Comparison of ENCODE assay signal across 15 mouse cellular contexts in the genomic region with DNA sequence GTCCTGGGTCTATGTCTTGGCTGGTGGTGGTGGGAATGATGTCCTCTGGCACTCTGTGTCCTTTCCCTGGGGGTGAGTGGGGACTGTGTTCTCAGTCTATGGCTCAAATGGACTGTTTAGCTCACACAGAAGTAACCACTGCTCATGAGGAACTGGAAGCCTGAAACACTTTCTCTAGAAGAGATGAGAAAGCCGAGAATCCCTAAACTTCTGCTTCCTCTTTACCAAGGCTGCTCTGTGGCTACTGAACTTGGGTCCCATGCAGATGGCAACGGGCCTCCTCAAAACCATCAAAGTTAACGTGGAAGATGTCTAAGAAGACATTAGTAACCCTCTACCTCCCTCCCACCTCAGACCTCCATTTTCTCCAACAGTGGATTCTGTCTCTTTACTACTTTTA.
"Had no signal": no experiment of that assay in that cellular context is flagged by ENCODE, and none has a peak within 500 bp of the region (broad histone marks: within the 10 kb centered on the region; RNA-seq: fewer than 3 reads in every experiment).

No protein-coding gene starts in this region.

- H3K27ac ChIP-seq: limb, embryonic 15.5 days; liver, embryonic 14.5 days; midbrain, embryonic 15.5 days; neural tube, embryonic 13.5 days had no signal

- H3K9ac ChIP-seq: limb, embryonic 15.5 days; liver, embryonic 14.5 days; midbrain, embryonic 15.5 days; neural tube, embryonic 13.5 days had no signal

- ATAC-seq: intestine, postnatal 0 days had no signal

- H3K4me2 ChIP-seq: limb, embryonic 15.5 days; midbrain, embryonic 11.5 days; midbrain, embryonic 15.5 days; neural tube, embryonic 13.5 days had no signal

- H3K4me3 ChIP-seq: limb, embryonic 15.5 days; megakaryocyte, embryonic 14.5 days; midbrain, embryonic 15.5 days; neural tube, embryonic 13.5 days had no signal

- H3K27me3 ChIP-seq: limb, embryonic 15.5 days; midbrain, embryonic 15.5 days; neural tube, embryonic 13.5 days had no signal

- H3K9me3 ChIP-seq: limb, embryonic 15.5 days; megakaryocyte, embryonic 14.5 days; midbrain, embryonic 15.5 days; neural tube, embryonic 13.5 days had no signal

- H3K36me3 ChIP-seq: limb, embryonic 15.5 days; midbrain, embryonic 15.5 days; neural tube, embryonic 13.5 days had no signal

- DNase-seq: kidney, adult 8-10 months; kidney, postnatal 25 days; layer of hippocampus, adult 9-11 months; layer of hippocampus, postnatal 36 days; lung, adult 18-20 months; lung, postnatal 36 days; right cerebral cortex, postnatal 14 days; thymus, postnatal 4 days had no signal
